Mouse (Mus musculus) right cerebral cortex, adult 18-20 months (tissue): Measurements from ENCODE around the gene Tmem138.
"Not testable (repeated sequence)": the region's sequence is repeated elsewhere in the genome, so short reads cannot be mapped to it uniquely, and the experiment has no call there.

Experiments
- DNase-seq: peaks from one replicate; pipeline ENCODE4 v3.0.0; 2022; ENCODE audit warnings: mixed read lengths

The Tmem138 gene

DNA sequence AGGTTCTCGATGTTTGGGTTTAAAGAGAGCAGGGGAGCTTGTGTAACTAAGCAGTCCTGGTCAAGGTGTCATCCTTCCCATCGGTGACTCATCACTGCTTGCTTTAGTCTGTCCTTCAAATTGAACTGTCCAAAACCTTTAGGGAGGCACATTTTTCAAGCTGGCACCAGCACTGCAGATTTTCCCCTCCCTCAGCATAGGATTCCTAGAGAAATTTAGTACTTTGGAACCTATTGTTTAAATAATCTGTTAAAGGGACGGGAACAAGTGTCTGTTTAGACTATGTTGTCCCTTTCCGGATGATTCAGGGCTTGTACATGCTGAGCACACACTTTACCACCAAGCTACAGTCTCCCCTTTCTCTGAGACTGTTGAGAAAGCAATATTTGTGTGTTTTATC is 11.9 kb downstream of the Tmem138 start:
- DNase-seq = no peak

DNA sequence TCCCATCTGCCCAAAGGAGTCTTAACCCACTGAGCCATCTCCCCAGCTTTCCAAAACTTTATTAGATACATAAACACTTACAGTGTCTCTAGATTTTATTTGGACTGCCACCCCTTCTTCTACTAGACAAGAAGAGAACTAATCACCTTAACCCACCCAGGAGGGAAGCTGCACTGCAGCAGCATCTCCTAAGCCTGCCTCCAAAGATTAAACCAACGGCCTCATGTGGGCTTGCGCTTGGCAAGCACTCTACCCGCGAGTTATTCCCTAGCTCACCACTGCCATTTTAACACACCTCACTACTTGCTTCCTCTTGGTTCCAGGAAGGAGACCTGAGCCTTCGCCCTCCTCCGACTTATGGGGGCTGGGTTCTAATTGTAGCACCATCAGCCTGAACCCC is 12.9 kb downstream of the Tmem138 start:
- no peak for DNase-seq

DNA sequence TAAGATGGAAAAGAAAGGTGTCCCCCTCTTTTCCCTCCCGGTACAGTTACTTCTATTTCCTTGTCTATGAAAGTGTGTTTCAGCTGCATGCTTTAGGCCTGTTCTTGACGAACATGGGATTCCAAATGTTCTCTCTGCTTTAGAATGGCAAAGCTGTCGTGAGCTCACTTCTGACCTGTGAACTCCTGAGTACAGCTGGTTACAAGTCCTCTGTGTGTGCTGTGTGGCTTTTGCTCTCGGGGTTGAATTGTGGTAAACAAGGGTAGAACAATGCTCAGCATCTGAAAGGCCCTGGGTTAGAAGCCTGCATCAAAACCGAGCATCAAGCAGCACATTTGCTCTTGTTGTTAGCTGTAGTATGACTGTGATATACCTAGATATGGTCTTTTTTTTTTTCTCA is 14.8 kb downstream of the Tmem138 start:
- no peak for DNase-seq

GRCm38 (mm10) chr19:10561558-10562314 is 15.4 kb downstream of the Tmem138 start:
- DNase-seq = no peak

DNA sequence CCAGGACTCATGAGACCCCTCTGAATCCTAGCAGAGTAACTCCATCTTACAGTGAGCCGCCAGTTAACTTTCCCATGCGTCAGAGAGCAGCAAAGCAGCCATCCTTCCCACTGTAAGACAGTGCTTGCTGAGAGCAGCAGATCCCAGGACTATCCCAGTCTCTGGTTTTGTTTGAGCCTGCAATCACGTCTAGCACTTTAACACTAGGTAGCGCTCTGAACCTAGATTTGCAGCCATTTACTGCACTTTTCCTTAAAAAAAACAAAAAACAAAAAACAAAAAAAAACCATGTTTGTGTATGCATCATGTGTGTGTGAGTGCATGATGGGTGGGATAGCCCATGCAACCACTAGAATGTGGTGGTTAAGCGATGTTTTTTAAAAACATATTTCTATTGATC is 17.1 kb downstream of the Tmem138 start:
- DNase-seq = no peak

DNA sequence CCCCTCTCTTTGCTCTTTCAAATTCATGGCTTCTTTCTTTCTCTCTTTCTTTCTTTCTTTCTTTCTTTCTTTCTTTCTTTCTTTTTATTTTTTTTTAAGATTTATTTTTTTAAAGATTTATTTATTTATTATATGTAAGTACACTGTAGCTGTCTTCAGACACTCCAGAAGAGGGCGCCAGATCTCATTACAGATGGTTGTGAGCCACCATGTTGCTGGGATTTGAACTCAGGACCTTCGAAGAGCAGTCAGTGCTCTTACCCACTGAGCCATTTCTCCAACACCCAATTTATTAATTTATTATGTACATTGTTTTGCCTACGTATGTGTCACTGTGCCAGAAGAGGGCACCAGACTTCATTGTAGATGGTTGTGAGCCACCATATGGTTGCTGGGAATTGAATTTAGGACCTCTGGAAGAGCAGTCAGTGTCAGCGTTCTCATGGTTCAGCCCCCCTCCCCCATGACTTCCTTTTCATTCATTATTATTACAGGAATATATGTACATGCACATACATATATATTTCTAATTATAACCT is 19.3 kb downstream of the Tmem138 start:
- not testable (repeated sequence) for DNase-seq

GRCm38 (mm10) chr19:10557430-10557829 is 19.7 kb downstream of the Tmem138 start:
- no peak for DNase-seq

- no peak for DNase-seq
Observed at GRCm38 (mm10) chr19:10557001-10557400, 20.2 kb downstream of the Tmem138 start.

DNA sequence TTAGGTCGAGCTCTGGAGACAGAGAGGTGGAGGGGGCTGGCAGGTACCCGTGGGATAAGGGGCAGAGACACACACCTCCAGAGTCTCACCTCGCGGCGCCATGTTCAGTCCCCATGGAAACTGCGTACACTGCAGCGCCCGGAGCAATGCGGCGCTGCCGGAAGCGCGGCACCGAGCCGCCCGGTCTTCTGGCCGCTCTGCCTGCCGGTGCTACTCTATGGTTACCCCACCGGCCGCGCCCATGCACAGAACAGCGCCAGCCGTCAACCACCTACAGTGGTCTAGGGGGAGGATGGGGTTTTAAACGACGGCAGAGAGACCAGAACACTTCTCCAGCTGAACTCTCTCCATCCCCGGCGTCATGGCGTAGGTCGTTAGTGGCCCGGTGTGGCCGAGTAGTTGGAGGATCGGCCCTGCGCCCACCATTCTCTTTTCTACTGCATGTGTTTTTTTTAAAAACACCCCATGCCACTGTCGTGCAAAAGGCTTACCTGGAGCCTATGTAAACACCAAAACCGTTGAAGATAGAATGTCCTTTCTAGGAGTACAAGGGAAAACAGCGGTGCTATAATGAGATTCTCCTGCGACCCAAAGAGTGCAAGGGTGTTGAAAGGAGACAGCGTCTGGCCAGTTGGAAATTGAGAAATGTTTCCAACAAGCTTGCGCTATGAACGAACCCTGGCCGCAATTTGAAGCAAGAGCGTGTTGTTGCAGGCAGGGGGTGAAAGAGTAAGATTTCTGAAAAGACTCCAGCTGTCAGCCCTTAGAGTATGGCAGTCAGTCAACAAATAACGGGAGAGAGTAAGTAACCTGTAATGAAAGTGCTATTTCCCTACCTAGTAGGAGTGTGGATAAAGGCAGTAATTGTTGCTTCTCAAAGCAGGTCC is 21.3 kb downstream of the Tmem138 start, which contains the start of gene Tmem216:
Gene Tmem216, minus strand, starts transcription at position 615 of the 887 bp plus-strand sequence.
- peak; percentile 89 for DNase-seq

DNA sequence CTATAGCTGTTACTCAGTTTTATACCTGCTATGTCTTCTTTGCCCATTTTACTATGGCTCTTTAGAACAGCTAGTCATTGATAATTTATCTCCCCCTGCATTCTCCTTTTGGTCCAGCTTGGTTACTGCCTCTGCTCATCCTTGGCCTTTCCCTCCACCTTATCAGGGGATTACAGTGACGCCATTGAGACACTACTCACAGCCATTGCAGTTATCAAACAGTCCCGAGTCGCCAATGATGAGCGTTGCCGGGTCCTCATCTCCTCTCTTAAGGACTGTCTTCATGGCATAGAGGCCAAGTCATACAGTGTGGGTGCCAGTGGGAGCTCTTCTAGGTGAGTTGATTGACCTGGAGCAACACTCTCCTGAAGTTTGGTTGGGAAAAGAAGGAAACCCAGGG is 37.7 kb downstream of the Tmem138 start:
- no peak for DNase-seq

DNA sequence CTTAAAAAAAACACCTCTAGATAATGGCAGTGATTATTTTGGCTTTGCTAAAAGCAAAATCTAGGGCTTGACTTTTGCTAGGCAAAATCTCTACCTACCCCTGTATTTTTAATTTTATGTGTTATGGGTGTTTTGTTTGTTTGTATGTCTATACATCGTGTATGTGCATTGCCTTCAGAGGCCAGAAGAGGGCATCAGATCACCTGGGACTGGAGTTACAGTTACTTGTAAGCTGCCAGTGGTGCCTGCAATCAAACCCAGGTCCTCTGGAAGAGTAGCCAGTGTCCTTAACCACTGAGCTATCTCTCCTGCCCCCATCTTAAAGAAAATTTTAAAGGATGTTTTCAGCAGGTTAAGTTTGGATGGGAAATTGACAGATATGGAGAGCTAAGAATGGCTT is 47.1 kb downstream of the Tmem138 start:
- no peak for DNase-seq

DNA sequence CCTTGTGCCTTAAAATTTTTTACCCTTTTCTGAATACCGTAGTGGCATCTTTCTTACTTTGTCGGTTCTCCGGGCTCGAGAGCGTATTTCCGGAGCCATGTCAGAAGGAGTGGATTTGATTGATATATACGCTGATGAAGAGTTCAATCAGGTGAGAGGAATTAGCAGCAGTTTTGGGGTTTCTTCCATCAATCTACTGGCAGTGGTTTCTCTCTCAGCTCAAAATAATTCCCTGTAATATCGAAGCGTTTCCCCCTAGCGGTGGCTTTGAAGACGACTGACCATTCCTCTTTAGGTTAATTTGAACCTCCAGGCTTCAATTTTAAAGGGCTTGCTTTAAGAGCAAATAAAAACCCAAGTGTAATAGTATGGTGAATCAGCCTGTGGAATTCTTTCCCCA is 51.3 kb downstream of the Tmem138 start, which contains the start of gene Sdhaf2:
Gene Sdhaf2, minus strand, starts transcription at position 233 of the 400 bp plus-strand sequence.
- peak; percentile 25 for DNase-seq

DNA sequence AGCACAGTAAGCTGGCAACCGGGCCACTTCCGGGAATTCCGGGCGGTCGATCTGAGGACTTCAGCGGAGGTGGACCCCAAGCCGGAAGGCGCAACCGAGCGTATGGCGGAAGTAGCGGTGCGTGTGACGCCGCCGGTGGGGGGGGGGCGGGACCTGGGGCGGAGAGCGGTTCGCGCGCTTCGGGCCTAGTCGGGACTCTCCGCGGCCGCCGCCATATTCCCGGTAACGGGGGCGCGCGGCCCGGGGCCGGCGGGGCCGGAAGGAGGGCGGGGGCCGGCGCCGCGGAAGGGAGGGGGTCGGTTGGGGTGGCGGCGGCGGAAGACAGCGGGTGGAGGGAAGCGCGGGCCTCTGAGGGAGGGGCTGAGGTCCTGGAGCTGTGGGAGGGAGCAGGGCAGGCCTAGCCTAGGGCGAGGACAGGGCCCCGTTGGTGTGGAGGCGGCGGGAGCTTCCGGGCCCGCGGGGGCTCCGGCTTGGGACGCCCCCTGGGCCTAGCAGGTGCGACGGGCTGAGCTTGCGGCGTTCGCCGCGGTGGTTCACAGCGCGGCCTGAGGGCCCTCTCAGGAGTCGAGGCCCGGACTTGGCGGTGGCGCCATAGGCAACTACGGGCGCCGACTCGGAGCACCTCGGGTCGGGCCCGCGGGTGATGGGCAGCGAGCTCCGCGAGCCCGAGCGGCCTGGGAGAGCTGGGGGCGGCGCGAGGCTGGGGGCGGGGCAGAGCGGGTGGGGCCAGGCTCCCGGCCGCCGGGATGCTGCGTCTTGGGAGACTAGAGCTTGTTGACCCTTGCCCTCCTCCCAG is 51.9 kb downstream of the Tmem138 start, which contains the start of gene Cpsf7:
Gene Cpsf7, plus strand, starts transcription at position 161 of the 796 bp plus-strand sequence.
- DNase-seq = peak; percentile 93

DNA sequence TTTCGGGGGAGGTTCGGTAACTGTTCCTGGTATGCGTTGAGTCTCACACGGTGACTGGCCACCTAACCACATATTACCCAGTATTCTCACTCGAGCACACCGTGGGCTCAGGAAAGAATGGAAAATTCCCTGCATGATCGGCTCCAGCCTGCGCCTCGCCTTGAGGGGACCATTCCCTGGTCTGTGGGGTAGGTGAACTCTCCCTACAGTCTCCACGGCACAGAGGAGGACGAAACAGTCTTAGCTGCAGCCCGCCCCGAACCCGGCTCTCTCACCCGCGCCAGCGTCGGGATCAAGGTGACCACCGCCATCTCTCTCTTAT is 52.4 kb downstream of the Tmem138 start:
- DNase-seq = no peak

DNA sequence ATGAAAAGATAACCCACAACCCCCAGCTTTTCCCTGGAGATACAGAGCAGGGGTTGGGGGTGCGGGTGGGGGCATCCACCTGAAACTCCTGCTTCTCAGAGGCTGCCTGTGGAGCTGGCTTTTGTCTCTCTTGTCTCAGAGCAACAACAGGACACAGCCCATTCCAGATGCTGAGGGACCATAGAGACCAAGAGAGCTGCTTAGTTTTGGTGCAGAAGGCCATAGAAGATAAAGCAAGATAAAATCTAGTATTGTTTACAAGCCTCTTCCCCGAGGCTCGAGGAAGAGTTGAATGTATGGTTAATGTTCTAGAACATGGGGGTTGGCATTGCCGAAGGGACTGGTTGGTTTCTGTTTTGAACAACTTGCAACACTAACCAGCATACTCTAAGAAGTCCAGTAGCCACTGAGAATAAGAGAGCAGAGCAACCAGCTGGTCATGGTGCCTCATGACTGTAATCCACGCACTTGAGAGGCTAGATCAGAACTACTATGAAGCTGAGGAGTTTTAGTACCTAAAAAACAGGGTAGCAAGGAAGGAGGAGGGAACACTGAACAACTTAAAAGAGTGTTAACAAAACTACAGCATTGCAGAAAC is 53.6 kb downstream of the Tmem138 start:
- DNase-seq = no peak

DNA sequence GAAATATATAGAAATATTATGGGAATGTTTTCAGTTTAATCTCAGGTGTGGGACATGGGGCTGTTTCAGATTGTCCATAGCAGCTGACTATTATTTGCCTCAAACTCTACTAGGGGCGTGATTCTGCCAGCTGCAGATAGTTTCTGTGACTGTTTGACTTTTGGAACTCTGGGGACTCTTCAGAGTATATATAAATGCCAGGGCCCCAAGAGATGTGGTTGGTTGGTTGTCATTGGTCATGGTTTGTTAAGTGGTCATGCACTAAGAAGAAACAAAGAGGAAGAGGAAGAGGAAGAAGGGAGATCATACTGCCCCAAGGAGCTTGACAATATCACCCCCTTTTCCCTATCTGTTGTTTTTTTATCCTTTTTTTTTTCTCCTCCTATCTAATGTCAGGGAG is 55.2 kb downstream of the Tmem138 start:
- no peak for DNase-seq
